8 mouse cellular contexts compared by ENCODE assay signal in the genomic region with DNA sequence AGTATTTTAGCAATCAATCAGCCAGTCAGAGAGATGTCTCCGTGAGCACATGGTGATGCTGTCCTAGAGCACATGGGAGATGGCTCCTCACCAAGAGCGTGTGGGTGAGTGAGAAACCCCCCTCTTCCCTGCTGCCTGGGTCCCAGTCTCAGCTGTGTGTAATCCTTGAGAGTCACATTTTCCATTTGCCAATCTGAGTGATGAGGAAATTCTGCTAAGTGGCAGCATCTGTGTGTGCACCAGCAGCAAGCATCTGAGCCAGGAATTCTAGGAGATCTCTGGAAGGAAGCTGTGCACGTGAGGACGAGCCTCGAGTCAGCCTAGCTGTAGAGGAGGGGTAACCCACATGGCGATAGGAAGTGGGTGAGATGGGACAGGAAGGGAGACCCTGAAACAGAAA. TPM values are rescaled to one million over a fixed set of nuclear protein-coding genes. Genes with fewer than 3 reads are reported as not detected.
DNase-seq lines count a peak whose midpoint lies in the region; ATAC-seq lines count a peak whose summit lies in the region.

No protein-coding gene starts in this region.

- DNase-seq in gastrocnemius, postnatal 25 days: peak; percentile 43
- DNase-seq in gastrocnemius, adult 8-10 months (ENCODE audit: low spot score in 2 of 2): no peak
- DNase-seq in NIH3T3 (ENCODE audit: low read depth): peak; percentile 95
- DNase-seq in induced T-regulatory cell, adult 2 months (ENCODE audit: low read depth): peak; percentile 47
- DNase-seq in lung, postnatal 10 days: peak; percentile 78
- DNase-seq in thymus, postnatal 36 days: no peak
- DNase-seq in kidney, postnatal 25 days: no peak

- ATAC-seq in megakaryocyte-erythroid progenitor cell, adult 5-6 weeks (replicated peaks; ENCODE audit: low FRiP score, low TSS enrichment, poor library complexity, severe bottlenecking): no peak

RNA-seq across cellular contexts. Expression of gene Tomm20, which starts 50.5 kb away (rescaled TPM):
- 10 to 100 TPM; 84.5 to 86.1 TPM for total RNA-seq in gastrocnemius, postnatal 25 days (2021)
- total RNA-seq in gastrocnemius, adult 8-10 months (2022): 100 to 1,000 TPM in 1 of 4 experiments, 10 to 100 TPM in 3; 73.7 to 107 (median 80.1) TPM
- total RNA-seq in megakaryocyte-erythroid progenitor cell, adult 5-6 weeks (2014; fragmentation: Nextera tagmentation): 123 and 130 TPM in 2 replicates
- 313 and 421 TPM in 2 replicates for total RNA-seq in megakaryocyte-erythroid progenitor cell, adult 5-6 weeks (2017)

Comparison
In these comparisons a context has a peak if more than half of its experiments do, and no peak if none do; other contexts are left out.
1. DNase-seq: peak in gastrocnemius, postnatal 25 days (single experiment), NIH3T3 (single experiment), induced T-regulatory cell, adult 2 months (single experiment) and lung, postnatal 10 days (single experiment); none in gastrocnemius, adult 8-10 months (0 of 2), thymus, postnatal 36 days (0 of 2) and kidney, postnatal 25 days (0 of 2).